Mouse (Mus musculus): ENCODE results near the gene Nectin2.

GRCm38 (mm10) chr7:19795236-19795635 lies 45.0 kb upstream of the Nectin2 start:
- TF ChIP-seq POLR2A (IDR thresholded peaks at IDR 0.05; ENCODE audit: insufficient read length, low read depth) (no peak), E2F4 (IDR thresholded peaks at IDR 0.05; ENCODE audit: insufficient read depth) (no peak), POLR2AphosphoS2 (IDR thresholded peaks at IDR 0.05; ENCODE audit: insufficient read length, low read depth) (no peak)
